Mouse (Mus musculus) T-helper 17 cell (primary cell): ENCODE results near the gene Tbc1d24.

Experiments used
- in situ Hi-C, 2 experiments: fragments of 300-600 bp; cut with MboI, MseI; formaldehyde crosslinking; loops; 1 replicate in 1 of 2; 2 replicates in 1 of 2; pipeline ENCODE4 v1.15.1; 2025; ENCODE audit warnings: high pct_unique_total_duplicates in 2 of 2

Gene Tbc1d24

DNA sequence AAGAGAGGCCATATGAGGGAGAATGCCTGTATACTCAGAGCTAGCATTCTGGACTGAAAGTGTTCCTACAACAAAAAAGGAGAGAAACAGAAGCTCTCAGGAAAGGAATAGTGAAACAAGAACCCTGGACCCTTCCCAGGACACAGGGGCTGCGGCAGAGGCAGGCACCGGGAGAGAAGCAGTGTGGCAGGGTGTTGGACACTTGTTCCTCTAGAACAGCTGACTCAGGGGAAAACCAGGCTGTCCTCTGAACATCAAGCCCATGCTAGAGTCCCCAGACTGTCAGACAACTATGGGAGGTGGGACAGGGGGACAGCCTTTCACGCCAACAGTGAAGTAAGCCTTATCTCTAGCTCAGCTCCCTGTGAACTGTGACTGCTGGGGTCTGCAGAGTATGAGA, 5.2 kb upstream of the Tbc1d24 start:
- in situ Hi-C loops: no loop called here

DNA sequence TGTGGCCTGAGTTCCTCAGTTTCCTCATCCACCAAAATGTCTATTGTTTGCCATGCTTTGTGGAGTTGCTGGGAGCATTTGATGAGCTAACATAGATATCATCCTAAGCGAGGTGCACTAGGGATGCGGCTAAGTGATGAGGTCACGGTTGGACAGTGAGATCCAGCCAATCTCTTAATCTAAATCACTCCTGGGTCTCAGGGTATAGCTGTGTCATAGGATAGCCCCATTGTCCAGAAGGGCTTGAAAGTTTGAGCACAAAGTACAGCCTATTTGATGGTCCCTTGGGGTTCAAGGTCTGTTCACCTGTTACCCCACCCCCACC, 4.5 kb upstream of the Tbc1d24 start:
- in situ Hi-C loops: loop anchor here in 1 of 2 experiments (5.0 kb wide), 1 partner anchor 43 kb away; the partner anchor contains the start of gene Atp6v0c

DNA sequence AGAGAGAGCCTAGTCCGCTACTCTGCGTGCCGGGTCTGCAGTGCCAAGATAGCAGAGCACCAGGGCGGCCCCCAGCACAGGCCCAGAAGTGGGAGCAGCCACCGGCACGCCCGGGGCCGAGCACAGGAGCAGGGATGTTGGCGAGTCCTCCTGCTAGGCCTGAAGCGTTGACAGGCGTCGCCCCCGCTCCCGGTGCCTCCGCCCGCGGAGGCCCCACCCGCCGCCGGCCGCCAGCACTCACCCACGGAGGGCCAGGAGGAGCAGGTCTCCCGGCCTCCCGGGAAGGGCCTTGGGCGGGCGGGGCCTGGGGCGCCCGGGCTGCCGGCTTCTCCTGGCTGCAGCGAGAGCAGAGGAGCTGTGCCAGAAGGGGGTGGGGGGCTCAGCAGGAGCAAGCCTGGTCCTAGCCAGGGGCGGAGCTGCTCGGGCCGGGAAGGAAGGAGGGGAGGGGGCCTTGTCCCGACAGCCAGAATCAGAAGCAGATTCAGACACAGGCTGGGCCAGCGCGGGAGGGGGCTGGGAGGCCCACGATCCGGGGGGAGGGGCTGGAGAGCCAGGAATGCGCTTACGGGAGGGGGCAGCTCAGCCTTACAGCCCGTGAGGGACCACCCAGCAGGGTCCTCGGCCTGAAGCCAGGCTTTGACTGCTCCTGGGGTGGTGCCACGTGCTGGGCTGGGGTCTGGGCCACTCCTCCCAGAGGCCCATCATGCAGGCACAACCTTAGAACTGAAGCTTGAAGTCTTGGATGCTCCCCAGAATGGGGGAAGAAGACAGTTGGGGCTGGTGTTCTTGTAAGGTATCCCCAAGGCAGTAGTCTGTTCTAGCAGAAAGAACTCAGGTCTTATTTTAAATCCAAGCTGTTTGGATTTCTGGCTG, 3.9 kb upstream of the Tbc1d24 start, which contains the start of gene Ntn3:
Gene Ntn3, minus strand, starts transcription at position 489 of the 873 bp plus-strand sequence.
- in situ Hi-C loops: loop anchor here in 1 of 2 experiments (5.0 kb wide), 1 partner anchor 42 kb away; the partner anchor contains the start of gene Atp6v0c

DNA sequence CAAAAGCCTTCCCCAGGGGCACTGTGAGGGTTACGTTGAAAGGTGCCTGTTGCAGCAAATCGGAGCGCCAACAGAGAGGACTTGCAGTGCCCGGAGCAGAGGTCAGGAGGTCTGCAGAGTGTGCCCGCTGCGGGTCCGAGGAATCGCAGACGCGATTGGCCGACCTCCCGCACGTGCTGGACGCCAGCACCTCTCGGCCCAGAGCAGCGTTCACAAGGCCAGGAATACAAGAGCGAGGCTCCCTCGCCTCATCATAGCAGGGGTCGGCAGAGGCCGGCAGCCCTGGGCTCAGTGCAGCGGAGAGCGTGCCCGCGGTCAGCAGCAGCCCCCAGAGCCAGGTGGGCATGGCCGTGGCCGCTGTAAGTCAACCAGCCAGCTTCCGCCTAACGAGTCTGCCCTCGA, 3.3 kb upstream of the Tbc1d24 start:
- in situ Hi-C loops: loop anchor here in 1 of 2 experiments (5.0 kb wide), 1 partner anchor 41 kb away; the partner anchor contains the start of gene Atp6v0c

DNA sequence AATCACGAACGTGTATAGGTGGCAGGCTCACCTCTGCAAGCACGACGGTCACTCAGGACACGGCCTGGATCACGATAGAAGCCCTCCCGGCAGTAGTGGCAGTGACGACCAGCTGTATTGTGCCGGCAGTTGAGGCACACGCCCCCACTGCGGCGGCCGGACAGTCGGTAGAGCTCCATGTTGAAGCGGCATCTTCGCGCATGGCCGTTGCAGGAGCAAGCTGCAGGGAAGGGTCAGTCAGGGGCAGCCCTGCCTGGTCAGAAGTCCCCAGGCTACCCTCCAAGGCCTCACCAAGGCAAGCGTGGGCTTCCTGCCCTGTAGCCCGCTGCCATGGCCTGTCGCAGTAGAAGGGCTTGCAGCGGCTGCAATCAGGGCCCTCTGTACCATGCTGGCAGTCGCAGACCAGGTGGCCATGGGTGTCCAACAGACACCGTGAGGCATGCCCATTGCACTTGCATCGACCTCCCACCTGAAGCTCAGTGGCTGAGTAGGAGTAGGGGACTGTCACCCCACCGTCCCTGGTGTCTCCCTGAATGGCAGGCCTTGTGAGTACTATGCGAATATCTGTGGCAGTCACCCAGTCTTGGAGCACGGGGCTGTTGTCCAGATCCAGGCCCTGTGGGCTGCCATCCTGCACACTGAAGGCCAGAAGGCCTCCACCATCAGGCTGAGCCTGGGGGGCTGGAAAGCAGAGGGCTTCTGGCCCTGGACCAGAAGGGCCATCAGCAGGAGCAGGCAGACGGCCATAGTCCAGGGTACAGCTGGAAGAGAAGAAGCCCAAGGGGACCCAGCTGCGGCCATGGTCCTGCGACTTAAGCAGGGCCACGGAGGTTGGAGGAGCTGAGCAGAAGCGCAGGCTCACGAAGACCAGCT, 2.6 kb upstream of the Tbc1d24 start:
- in situ Hi-C loops: loop anchor here in 1 of 2 experiments (5.0 kb wide), 1 partner anchor 41 kb away; the partner anchor contains the start of gene Atp6v0c

DNA sequence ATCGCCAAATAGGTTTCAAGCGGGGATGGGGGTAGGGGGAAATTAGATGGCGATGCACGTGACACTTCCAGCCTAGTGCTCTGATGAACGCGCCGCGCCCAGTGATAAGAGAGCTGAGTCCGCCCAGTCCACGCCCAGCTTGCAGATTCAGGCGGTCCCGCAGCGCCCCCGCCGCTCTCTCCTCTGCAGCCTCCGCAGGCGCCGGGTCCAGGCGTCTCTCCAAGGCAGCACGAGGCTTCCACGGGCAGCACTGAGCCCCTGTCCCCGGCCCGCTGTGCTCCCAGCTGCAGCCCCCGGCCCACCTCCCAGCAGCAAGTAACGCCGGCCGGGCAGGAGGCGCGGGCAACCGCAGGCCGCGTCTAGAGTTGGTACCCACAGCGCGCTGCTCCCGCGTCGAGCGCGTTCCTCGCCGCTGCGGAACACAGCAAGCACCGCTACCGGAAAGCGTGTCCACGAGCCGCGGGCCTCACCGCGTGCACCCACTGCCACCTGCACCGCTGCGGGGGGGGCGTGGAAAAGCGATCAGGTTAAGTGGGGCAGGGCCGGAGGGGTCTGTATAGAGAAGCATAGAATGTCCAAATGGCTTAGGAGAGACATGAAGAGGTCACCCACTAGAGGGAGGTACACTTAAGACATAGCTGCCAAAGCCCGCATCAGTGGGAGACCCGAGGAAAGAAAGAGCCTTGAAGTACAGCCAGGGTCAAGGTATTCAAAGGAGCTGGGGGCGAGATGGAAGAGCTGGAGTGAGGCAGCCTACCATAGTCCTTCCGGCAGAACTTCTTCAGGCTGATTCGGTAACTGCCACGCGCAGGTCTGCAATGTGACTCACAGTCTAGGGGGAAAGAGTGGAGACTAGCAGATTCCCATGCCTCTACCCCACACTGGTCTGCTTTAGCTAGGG, 1.3 kb upstream of the Tbc1d24 start:
- in situ Hi-C loops: loop anchor here in 1 of 2 experiments (5.0 kb wide), 1 partner anchor 39 kb away; the partner anchor contains the start of gene Atp6v0c

DNA sequence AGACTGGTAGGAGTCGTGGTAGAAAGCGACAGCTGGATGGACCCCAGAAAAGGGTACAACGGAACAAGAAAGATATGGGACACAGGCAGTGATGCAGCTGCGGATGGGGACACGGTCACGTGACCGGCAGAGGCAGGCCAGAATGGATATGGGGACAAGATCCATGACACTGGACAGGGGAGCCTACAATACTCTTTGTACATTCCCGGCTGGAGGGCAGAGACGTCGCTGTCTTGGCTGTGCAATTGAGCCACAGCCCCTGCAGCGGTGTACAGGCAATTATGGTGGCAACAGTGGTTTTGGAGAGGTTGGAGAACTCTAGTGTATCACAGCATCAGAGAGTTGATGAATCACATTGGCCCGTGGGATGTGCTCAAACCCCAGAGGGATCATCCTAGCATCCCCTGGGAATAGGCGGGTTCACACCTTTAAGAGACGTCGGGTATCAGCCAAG, 573 bp upstream of the Tbc1d24 start:
- in situ Hi-C loops: loop anchor here in 1 of 2 experiments (5.0 kb wide), 1 partner anchor 39 kb away; the partner anchor contains the start of gene Atp6v0c

DNA sequence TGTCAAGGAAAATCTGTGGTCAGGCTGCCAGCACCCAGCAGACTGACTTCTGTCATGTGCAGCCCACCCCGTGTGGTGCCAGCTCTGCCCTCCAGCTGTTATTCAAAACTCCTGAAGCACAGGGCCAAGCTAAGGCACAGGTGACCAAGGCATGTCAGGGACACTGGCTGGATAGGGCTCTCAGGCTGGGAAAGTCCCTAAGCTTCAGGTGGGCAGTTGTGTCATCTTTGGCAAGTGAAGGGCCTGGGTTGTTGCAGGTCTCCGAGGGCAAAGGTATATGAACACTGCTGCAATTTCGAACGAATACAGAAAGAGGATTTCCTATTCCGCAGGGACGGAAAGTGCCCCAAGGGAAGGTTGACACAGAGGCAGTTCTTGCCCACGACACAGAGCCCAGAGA, 516 bp downstream of the Tbc1d24 start:
- in situ Hi-C loops: loop anchor here in 1 of 2 experiments (5.0 kb wide), 1 partner anchor 38 kb away; the partner anchor contains the start of gene Atp6v0c

DNA sequence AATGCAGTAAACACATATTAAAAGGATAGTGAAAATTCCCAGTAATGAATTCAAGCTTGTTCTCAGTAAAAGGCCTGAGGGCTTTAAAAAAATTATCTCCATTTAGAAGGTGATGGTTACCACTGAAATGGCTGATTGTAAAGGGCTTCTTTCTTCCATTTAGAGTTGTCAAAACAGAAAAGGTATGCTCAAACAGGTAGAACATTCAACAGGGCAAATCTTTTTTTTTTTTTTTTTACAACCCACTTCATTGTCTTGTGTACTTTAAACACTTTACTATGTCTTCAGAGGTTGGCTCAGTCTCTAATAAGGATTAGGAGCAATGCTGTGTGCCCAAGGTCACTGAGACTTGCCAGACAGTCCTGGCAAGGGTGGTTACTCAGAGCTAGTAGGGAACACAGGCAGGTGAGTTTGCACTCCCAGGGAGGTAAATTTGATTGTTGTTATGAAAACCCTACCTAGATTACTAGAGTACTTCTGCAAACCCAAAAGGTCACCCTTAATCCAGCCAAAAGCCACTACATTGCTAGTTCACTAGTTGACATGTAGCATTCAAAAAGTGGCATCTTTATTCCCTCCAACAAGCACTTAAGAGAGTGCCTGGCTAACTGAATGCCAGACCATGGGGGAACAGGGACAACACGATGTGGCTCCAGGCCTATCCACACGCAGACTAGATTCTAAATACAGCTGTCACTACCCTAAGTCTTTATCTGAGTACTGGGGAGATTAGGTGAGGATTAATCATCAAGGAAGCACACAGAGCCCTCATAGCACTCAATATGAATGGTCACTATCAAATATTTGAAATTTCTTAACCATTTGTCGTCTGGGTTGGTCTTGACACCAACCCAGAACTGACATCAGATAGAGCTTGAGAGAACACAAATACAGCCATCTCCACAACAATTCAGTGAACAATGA, 1.5 kb downstream of the Tbc1d24 start:
- in situ Hi-C loops: no loop called here

DNA sequence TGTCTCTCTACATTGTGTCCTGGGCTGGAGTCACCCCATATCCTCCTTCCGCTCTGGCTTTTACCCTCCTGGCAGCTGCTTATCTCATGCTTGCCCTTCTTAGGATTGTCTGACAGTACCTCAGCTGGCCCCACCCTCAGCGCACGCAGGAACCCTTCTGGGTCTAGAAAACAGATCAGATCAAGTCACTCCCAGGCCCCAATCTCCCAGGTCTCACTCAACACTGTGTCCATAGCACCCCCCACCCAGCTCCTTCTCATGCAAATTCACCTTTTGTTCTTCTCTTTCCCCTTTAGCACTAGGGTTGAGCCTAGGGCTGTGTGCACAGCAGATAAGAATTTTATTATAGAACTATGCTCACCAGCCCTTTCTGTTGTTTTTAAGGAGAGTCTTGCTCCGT, 2.3 kb downstream of the Tbc1d24 start:
- in situ Hi-C loops: no loop called here

DNA sequence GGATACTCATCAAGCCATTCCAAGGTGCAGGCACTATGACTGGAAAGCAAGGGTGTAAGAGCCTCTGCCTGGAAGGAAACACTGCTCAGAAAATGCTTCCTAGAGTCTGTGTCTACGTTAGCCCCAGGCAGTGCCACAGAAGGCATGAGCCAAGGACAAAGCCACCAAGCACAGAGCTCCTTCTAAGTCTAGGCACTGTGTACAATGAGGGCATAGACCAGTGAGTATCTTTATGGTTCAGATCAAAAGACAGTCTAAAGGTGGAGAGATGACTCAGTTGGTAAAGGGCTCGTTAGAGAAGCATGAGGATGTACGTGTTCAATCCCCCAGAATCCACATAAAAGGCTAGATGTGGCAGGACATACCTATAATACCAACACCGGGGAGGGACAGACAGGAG, 4.3 kb downstream of the Tbc1d24 start:
- in situ Hi-C loops: no loop called here

DNA sequence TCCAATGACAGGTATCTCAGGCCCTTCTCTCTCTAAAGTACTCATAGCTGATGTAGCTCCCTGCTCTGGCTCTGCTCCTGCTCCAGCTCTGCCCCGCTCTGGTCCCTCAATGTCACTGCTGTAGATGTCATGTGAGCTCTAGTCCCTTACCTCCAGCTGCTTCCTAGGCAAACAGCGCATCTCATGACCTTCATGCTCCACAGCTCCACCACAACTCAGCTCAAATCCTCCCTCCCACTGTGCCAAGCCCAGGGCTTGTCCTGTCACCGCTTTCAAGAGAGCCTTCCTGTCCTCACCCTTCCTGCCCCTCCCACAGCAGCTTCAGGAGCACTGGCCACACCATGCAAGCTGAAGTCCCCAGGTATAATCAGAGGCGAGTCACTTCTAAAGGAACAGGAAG, 5.6 kb downstream of the Tbc1d24 start:
- in situ Hi-C loops: no loop called here

DNA sequence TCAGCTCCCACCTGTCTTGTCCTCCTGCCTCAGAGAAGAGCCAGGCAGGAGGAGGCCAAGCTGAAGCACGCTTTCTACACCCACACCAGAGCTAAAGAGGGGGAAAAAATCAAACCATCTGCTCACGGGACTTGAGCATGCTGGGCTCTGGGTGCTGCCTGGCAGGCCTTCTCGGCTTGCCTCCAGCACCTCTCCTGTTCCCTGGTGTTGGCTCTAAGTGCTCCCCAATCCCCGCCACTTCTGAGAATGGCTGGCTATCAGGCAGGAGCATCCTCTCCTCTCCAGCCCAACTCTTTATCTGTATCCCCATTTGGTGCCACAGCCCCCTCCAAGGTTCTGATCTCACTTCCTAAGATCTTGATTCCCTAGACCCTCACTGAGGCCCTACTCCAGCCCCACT, 6.1 kb downstream of the Tbc1d24 start:
- in situ Hi-C loops: no loop called here

DNA sequence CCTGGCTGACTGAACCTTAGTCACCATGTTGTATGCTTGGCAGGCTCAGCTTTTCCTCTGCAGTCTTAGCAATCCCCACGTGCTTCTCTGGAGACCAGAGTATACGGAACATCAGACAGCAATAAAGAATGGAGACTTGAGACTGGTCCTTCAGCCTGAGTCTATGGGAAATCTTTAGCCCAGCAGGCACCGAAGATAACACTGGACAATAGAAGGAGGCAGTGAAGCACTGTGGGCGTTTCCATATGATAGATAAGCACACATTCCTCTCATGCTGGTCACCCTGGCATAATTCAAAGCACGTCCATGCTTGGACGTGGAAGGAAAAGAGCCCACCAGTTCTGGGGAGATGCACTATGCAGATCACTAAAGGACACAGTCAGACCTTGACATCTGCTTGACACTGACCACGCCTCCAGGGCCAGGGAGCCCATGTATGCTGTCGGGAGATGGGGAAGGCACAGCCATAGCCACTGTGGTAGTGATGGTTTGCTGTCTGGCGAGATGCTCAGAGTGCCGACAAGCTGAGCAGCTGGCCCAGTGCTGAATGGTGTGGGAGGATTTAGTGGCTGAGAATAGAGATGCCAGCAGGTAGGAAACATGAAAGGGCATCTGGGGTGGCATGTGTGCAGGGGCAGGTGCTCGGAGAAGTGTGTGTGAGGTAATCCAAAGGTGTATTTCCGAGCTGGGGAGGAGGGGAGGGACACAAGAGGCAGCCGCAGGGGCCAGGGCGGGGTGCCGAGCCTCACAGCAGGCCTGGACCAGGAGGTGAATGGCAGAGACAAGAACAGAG, 8.1 kb downstream of the Tbc1d24 start:
- in situ Hi-C loops: no loop called here

DNA sequence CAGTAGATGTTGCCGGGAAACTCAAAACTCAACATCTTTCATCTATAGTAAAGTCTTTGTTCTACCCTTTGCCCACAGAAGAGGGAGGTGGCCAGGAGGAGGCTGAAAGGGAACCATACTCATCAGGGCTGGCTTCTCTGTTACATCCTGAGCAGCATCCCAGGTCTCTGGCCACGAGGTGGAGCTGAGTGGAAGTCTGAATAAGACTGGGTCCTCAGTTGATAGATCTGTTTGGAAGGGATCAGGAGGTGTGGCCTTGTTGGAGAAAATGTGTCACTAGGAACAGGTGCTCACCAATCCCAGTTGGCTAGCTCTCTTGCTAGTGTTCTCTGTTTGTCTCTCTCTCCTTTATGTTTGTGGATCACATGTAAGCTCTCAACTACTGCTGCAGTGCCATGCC, 10.0 kb downstream of the Tbc1d24 start:
- in situ Hi-C loops: no loop called here

DNA sequence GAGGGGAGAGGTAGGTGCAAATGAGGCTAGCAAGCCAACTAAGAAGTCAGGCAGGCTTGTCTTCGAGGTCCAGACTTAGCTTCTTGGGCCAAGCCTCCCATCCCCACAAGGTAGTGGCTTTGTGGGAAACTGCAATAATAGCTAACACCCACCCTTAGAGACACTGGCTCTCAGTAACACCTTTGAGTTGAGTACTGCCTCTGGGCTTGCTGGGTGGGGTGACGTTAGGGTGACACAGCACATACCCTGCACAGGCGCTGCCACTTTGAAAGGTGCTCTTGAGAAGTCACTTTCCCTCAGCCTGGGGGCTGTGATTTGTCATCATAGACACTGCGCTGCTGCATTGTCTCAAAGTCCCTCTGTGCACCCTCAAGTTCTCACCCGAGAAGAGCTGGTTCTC, 11.6 kb downstream of the Tbc1d24 start:
- in situ Hi-C loops: no loop called here

DNA sequence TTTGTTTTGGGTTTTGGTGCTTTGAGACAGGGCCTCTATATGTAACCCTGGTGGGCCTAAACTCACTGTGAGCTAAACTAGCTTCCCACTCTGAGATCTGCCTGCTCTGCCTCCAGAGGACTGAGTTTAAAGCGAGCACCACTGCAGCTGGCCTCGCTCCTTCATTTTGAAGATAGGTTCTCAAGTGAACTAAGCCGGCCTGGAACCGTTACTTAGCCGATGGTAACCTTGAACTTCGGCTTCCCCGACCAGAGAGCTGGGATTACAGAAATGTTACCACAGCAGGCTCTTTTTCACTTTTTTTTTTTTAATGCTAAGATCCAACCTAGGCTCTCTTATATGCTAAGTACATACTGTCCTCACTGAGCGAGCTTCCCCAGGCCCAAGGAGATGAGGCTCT, 12.1 kb downstream of the Tbc1d24 start:
- in situ Hi-C loops: no loop called here

DNA sequence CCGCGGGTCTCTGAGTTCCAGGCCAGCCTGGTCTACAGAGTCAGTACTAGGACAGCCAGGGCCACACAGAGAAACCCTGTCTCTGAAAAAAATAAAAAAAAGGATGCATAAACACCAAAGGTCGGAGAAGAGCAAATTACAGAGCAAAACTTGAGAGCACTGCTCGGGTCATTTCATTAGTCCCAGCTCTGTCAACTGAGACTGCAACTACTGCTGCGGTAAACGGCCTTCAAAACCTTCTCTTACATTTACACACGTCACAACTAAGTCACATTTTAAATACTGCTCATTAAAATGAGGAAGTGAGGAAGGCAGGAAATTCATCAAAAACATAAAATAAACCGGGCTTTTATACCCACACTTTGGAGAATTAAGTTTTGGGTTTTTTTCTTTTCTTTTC, 12.5 kb downstream of the Tbc1d24 start:
- in situ Hi-C loops: no loop called here

DNA sequence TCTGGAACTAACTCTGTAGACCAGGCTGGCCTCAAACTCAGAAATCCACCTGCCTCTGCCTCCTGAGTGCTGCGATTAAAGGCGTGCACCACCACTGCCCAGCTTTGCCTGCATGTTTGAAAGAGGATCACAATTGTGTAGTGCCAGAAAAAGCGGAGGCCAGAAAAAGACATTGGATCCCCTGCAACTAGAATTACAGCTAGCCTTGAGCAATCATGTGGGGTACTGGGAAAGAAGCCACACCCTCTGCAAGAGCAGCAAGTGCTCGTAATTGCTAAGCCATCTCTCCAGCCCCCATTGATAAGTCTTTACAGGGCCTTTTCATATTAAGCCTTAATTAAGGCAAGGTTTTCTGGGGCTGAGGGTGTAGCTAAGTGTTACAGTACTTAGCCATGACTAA, 13.9 kb downstream of the Tbc1d24 start:
- in situ Hi-C loops: no loop called here
